Mouse (Mus musculus) stomach, embryonic 14.5 days (tissue): Measurements from ENCODE around the gene 4933427D14Rik. TPM values are rescaled to one million over a fixed set of nuclear protein-coding genes. Genes with fewer than 3 reads are reported as not detected.

ENCODE experiments used
- ATAC-seq: fragments of 200-750 bp; cut with Nextera tagmentation; 2 replicates; pipeline ENCODE4 v1.8.0; 2017; ENCODE audit warnings: low read depth, moderate TSS enrichment; ENCODE audit not compliant: insufficient number of reproducible peaks, insufficient read depth, low FRiP score
- H3K27ac ChIP-seq: fragments of 300-500 bp; sonication (generic); 2 replicates; pipeline ENCODE4 v1.5.1; 2014; ENCODE audit warnings: mild to moderate bottlenecking, low read length, moderate library complexity, mixed read lengths
- H3K27me3 ChIP-seq: fragments of 300-500 bp; sonication (generic); 2 replicates; pipeline ENCODE4 v1.6.1; 2014; ENCODE audit warnings: low read length, control low read depth, mixed read lengths; ENCODE audit not compliant: control insufficient read depth, insufficient read depth
- H3K36me3 ChIP-seq: fragments of 300-500 bp; sonication (generic); 2 replicates; pipeline ENCODE4 v1.6.1; 2014; ENCODE audit warnings: mild to moderate bottlenecking, control low read depth, low read length, moderate library complexity, mixed read lengths; ENCODE audit not compliant: control insufficient read depth, insufficient read depth
- H3K4me1 ChIP-seq: fragments of 300-500 bp; sonication (generic); 2 replicates; pipeline ENCODE4 v1.6.1; 2014; ENCODE audit warnings: low read length, control low read depth, mixed read lengths; ENCODE audit not compliant: control insufficient read depth, insufficient read depth
- H3K4me2 ChIP-seq: fragments of 300-500 bp; sonication (generic); replicated peaks from 2 replicates; pipeline ENCODE4 v1.6.1; 2014; ENCODE audit warnings: low read depth, low read length, control low read depth
- H3K4me3 ChIP-seq: fragments of 300-500 bp; sonication (generic); 2 replicates; pipeline ENCODE4 v1.5.1; 2014; ENCODE audit warnings: low read depth, low read length, control low read depth
- H3K9ac ChIP-seq: fragments of 300-500 bp; sonication (generic); replicated peaks from 2 replicates; pipeline ENCODE4 v1.6.1; 2014; ENCODE audit warnings: low read depth, mild to moderate bottlenecking, control low read depth, low read length, moderate library complexity, mixed read lengths
- H3K9me3 ChIP-seq: fragments of 300-500 bp; sonication (generic); 2 replicates; pipeline ENCODE4 v1.6.1; 2016; ENCODE audit warnings: low read depth, low read length, control low read depth; ENCODE audit not compliant: control insufficient read depth
- WGBS: fragments of 180-500 bp; shearing (Covaris S2); extraction: QIAGEN DNeasy Blood & Tissue Kit; methylation state at CpG from one replicate; pipeline ENCODE4 v1.1.7; 2014; 5-methylcytosine and 5-hydroxymethylcytosine counted together
- polyA plus RNA-seq: library from polyadenylated mRNA; unstranded; fragments of >200 nt; fragmentation: Nextera tagmentation; extraction: Ambion mirVana; gene quantifications from 2 replicates; pipeline ENCODE4 v1.2.1, GENCODE M21; 2014

The 4933427D14Rik gene
- polyA plus RNA-seq, 1 experiment from 2014 or later: 13.5 TPM

GRCm38 (mm10) chr11:72214591-72215409, 7.5 kb upstream of the 4933427D14Rik start:
- peak overlapping the region; percentile 52; the same call in 1 of the 2 replicates for H3K27ac ChIP-seq
- peak overlapping the region; percentile 58 for H3K9ac ChIP-seq
- H3K4me1 ChIP-seq: 0 out of 2 replicates have a peak, but pooled peaks cover 3% of the 10 kb centered on the region
- peak; percentile 97 for ATAC-seq
- H3K9me3 ChIP-seq: no peaks in the 10 kb centered on the region
- peaks cover 25% of the 10 kb centered on the region for H3K36me3 ChIP-seq
- peak overlapping the region; percentile 89 for H3K4me3 ChIP-seq
- no peaks in the 10 kb centered on the region for H3K27me3 ChIP-seq
- H3K4me2 ChIP-seq: peak overlapping the region; percentile 99
- under 1% methylated on average over 51 of the region's 51 CpGs for WGBS

GRCm38 (mm10) chr11:72207834-72208377, 647 bp upstream of the 4933427D14Rik start:
- Histone ChIP-seq H3K4me1 (peaks cover 10% of the 10 kb centered on the region), H3K27me3 (no peaks in the 10 kb centered on the region), H3K9ac (peak overlapping the region; percentile 65), H3K27ac (peak overlapping the region; percentile 7; the same call in 1 of the 2 replicates), H3K4me3 (peak overlapping the region; percentile 84), H3K9me3 (no peaks in the 10 kb centered on the region), H3K4me2 (peak overlapping the region; percentile 91), H3K36me3 (peaks cover 25% of the 10 kb centered on the region)
- 13% methylated on average over 17 of the region's 17 CpGs for WGBS
- no peak for ATAC-seq

- peak within 1 kb of the TSS; percentile 84 for H3K4me3 ChIP-seq
- peak; percentile 38; the same call in 1 of the 2 replicates for ATAC-seq
- H3K4me2 ChIP-seq: peak within 1 kb of the TSS; percentile 91
- H3K9me3 ChIP-seq: no peaks in the 10 kb centered on the region
- peak within 1 kb of the TSS; percentile 69; the same call in 1 of the 2 replicates for H3K27ac ChIP-seq
- H3K36me3 ChIP-seq: peaks cover 22% of the 10 kb centered on the region
- peak within 1 kb of the TSS; percentile 65 for H3K9ac ChIP-seq
- no peaks in the 10 kb centered on the region for H3K27me3 ChIP-seq
- WGBS: under 1% methylated on average over 43 of the region's 43 CpGs
- H3K4me1 ChIP-seq: peaks cover 10% of the 10 kb centered on the region
These were observed 687 bp downstream of the 4933427D14Rik start, which contains the start of gene Gm43951 for GRCm38 (mm10) chr11:72206341-72207203. Gm43951 (minus strand) TSS chr11:72206840.

- no peak overlapping the region for H3K27ac ChIP-seq
- H3K9ac ChIP-seq: no peak overlapping the region
- no peak for ATAC-seq
- H3K4me3 ChIP-seq: no peak overlapping the region
- H3K9me3 ChIP-seq: no peaks in the 10 kb centered on the region
- H3K36me3 ChIP-seq: peaks cover 15% of the 10 kb centered on the region; the same call in 1 of the 2 replicates
- WGBS: 88% methylated on average over 6 of the region's 6 CpGs
- H3K4me2 ChIP-seq: no peak overlapping the region
- peaks cover 10% of the 10 kb centered on the region for H3K4me1 ChIP-seq
- no peaks in the 10 kb centered on the region for H3K27me3 ChIP-seq
These were observed 2.0 kb downstream of the 4933427D14Rik start for GRCm38 (mm10) chr11:72205256-72205655.

- peaks cover 10% of the 10 kb centered on the region for H3K4me1 ChIP-seq
- H3K27ac ChIP-seq: no peak overlapping the region
- 83% methylated on average over 1 of the region's 1 CpGs for WGBS
- peaks cover 13% of the 10 kb centered on the region; the same call in 1 of the 2 replicates for H3K36me3 ChIP-seq
- ATAC-seq: no peak
- H3K9me3 ChIP-seq: no peaks in the 10 kb centered on the region
- no peaks in the 10 kb centered on the region for H3K27me3 ChIP-seq
- H3K9ac ChIP-seq: no peak overlapping the region
- no peak overlapping the region for H3K4me3 ChIP-seq
- no peak overlapping the region for H3K4me2 ChIP-seq
These were observed 3.8 kb downstream of the 4933427D14Rik start for GRCm38 (mm10) chr11:72203440-72203839.

- Histone ChIP-seq H3K4me1 (no peaks in the 10 kb centered on the region), H3K9me3 (no peaks in the 10 kb centered on the region), H3K9ac (no peak overlapping the region), H3K27me3 (no peaks in the 10 kb centered on the region), H3K36me3 (peaks cover 22% of the 10 kb centered on the region; the same call in 1 of the 2 replicates), H3K4me3 (no peak overlapping the region), H3K27ac (no peak overlapping the region), H3K4me2 (no peak overlapping the region)
- WGBS: 90% methylated on average over 8 of the region's 8 CpGs
- ATAC-seq: no peak
These were observed 10.8 kb downstream of the 4933427D14Rik start for GRCm38 (mm10) chr11:72196506-72196905.

- Histone ChIP-seq H3K27me3 (no peaks in the 10 kb centered on the region), H3K36me3 (peaks cover 36% of the 10 kb centered on the region), H3K4me3 (no peak overlapping the region), H3K4me2 (no peak overlapping the region), H3K9me3 (no peaks in the 10 kb centered on the region), H3K9ac (no peak overlapping the region), H3K27ac (no peak overlapping the region), H3K4me1 (no peaks in the 10 kb centered on the region)
- WGBS: 77% methylated on average over 2 of the region's 2 CpGs
- no peak for ATAC-seq
These were observed 13.0 kb downstream of the 4933427D14Rik start for GRCm38 (mm10) chr11:72194259-72194658.

- H3K4me3 ChIP-seq: no peak overlapping the region
- H3K9me3 ChIP-seq: no peaks in the 10 kb centered on the region
- no peak overlapping the region for H3K9ac ChIP-seq
- 95% methylated on average over 1 of the region's 1 CpGs for WGBS
- no peak overlapping the region for H3K27ac ChIP-seq
- H3K4me1 ChIP-seq: no peaks in the 10 kb centered on the region
- H3K4me2 ChIP-seq: no peak overlapping the region
- no peaks in the 10 kb centered on the region for H3K27me3 ChIP-seq
- no peak for ATAC-seq
- peaks cover 27% of the 10 kb centered on the region for H3K36me3 ChIP-seq
These were observed 16.4 kb downstream of the 4933427D14Rik start for GRCm38 (mm10) chr11:72190857-72191256.
